Mouse (Mus musculus) ovary, postnatal 10 days (tissue): ENCODE measurements around the gene Ski.

Experiments
- DNase-seq: peaks from one replicate; pipeline ENCODE4 v3.0.0; 2022; ENCODE audit warnings: low spot score

Gene Ski

DNA sequence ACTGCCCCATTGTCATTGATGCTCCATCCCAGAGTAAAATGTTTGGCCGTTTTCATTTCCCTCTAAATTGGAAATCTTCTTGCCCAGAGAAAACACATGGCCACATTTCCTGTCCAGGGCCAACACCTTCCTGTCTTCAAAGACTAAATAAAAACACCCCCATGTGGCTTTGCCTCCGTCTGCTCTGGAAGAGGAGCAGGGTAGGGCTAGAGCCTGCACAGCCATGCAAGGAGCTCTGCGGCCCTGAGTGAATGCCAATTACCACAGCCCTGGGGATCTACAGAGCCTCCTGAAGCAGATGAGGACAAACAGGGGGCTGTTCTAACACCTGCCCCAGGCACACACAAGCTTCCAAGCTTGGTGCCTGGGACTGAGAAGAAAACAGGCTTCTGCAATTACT, 46.2 kb downstream of the Ski start:
- no peak for DNase-seq

GRCm38 (mm10) chr4:155173822-155174785, 48.3 kb downstream of the Ski start:
- no peak for DNase-seq

DNA sequence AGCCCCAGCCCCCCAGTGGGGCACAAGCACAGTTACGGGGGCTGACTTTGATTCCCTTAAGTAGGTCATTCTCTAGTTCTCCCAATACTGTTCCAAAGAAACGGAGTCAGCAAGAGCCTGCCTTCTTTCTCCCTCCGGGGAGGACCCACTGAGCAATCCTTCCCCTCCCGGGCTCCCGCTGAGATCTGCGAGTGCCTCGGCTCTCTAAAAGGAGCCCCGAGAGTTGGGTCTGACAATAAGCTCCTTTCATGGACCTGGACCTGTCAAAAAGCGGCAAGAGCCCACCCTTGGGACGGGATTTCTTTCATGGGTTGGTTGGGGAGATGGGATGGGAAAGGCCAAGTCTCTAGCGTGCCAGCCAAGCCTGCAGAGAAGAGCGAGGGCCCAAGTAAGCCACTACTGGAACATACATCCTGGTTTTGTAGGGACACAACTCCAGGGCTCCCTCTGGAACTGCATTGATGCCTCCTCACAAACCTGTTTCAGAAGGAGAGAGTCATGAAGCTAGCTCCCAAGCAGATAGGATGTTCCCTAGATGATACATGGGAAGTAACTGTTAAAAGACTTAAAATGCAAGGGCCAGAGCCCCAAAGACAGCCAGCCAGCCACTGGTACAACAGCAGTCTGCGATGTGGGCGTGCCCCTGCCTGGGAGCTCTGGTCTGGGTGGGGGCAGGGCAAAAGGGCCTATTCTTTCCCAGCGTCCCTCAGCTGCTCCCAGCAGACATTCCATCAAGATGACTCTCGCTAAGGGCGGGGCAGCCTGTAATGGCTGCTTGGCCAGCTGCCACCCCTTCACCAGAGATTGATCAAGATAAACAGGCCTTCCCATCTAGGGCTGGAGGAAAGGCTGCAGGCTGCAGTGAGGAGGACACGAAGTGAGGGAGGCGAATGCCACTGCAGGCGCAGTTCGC, 49.2 kb downstream of the Ski start:
- peak; percentile 62 for DNase-seq

- no peak for DNase-seq
These were observed 50.3 kb downstream of the Ski start for GRCm38 (mm10) chr4:155171961-155172533.

DNA sequence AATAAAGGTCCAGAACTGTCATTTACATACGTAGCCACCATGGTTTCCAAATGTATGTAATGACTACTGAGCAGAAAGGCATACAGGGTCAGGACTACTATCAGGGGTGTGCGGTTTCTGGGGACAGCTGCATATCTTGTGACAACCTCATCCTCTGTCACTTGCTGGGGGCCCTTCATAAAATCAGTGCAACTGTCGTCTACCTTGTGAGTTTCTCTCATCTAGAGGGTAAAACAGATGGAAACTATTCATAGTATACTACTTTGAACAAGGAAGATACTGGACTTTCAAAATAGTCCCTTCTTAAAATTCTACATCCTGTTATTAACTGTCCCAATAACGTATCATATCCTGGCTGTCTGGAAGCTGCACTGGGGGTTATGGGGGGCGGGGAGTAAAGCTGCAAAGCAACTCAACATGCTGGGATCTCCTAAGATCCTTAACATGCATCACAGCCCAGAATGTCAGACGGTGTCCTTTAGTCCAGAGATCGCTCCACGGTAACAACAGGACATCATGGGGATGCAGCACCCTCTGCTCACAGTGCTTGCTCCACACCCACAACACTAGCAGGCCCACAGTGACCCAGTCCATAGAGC, 51.7 kb downstream of the Ski start:
- no peak for DNase-seq

- DNase-seq: no peak
These were observed 53.5 kb downstream of the Ski start for GRCm38 (mm10) chr4:155168835-155169252.

GRCm38 (mm10) chr4:155165861-155166260, 56.5 kb downstream of the Ski start:
- DNase-seq: no peak

- no peak for DNase-seq
These were observed 57.8 kb downstream of the Ski start for GRCm38 (mm10) chr4:155164550-155164949.

GRCm38 (mm10) chr4:155163685-155164084, 58.7 kb downstream of the Ski start:
- no peak for DNase-seq

- no peak for DNase-seq
These were observed 59.1 kb downstream of the Ski start for GRCm38 (mm10) chr4:155163320-155163651.

- no peak for DNase-seq
These were observed 59.7 kb downstream of the Ski start for GRCm38 (mm10) chr4:155162433-155163319.

- DNase-seq: no peak
These were observed 63.9 kb downstream of the Ski start for GRCm38 (mm10) chr4:155158543-155158917.

DNA sequence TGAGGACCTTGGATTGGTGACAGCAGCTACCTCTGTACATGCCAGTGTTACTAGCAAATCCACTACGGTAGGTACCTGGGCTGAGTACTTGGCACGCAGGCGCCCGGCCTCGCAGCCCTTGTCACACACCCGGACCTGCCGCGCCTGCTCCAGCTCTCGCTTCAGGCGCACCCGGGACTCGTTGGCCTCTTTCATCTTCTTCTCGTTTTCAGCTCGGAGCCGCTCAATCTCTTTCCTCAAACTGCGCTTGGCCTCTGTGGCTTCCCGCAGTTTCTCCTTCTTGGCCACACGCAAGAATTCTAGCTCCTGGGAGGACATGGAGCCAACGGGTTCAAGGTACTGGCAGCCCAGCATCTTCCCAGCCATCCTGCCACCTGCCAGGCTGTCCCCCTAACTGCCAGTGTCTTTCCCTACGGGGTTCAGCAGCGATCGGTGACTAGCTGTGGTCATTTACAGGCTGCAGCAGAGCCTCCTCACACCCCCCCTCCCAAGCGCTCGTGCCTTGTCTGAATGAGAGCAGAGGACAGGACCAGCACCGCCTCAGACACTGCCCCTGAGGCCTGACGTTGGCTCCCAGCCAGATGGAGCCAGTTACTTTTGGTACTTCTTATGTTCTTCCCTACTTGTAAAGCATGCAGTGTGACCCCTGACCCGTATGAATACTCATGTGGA, 64.4 kb downstream of the Ski start:
- DNase-seq: no peak

DNA sequence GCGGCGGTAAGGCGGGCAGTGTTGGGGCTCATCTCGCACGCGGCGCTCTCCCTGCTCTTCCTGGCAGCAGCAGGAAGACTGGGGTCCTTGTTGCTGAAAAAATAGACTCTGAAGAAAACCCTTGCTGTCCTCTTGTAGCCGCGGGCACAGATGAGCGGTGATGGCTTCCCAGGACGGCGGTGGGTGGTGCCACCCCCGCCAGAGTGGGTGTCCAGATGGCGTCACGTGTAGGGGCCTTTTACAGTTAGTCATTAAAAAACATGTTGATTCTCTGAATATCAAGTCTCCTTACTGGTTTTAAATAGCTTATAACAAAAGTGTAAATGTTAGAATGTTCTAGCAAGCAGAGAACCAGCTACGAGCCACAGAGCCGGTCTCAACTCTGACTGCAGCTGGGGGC, 65.7 kb downstream of the Ski start:
- DNase-seq: no peak

- no peak for DNase-seq
These were observed 67.4 kb downstream of the Ski start for GRCm38 (mm10) chr4:155154986-155155385.

DNA sequence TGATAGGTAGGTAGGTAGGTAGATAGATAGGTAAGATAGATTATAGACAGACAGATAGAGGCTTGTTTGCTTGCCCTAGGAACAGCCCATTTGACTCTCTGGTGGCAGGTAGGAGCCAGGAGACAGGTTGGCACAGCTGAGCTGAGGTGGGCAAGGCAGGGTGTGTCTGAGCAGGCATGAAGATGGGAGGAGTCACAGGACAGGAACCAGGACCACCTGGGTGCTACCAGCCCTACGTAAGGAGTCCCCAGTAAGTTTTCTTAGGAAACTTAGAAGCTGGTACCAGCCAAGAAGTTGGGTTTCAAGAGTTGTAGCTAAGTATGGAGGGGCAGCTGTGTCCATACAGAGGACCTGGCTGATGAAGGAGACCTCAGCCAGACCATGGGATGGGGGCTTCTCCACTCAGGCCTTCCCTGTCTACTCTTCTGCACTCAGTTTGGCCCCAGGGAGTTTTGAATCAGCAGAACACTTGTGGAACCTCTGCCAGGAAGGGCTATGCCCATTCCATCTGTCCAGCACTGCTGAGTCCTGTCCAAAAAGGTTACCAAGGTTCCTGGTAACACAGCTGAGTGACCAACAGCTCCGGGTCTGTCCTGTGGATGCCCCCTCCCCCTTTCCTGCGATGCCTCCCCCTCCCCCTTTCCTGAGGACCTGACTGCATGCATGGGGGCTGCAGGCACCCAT, 68.9 kb downstream of the Ski start:
- no peak for DNase-seq

DNA sequence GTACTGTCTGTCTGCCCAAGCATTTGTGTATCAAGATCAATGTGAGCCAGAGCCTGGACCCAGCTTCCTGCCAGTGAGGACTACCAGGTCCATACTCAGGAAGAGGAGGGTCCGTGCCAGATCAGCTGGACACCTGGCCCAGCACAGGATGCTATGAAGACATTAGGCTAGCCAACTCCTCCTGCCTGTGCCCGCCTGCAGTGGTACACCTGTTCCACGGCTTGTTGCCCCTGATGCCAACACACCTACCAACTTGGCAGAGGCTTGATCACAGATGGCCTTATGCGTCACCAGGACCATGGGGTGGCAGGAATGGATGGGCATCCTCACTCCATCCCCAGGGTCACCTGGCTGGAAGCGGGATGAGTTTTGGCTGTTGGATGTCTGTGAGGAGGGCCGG, 69.9 kb downstream of the Ski start:
- no peak for DNase-seq

GRCm38 (mm10) chr4:155151845-155152244, 70.5 kb downstream of the Ski start:
- no peak for DNase-seq

GRCm38 (mm10) chr4:155151221-155151788, 71.1 kb downstream of the Ski start:
- no peak for DNase-seq
